ENCODE assay signal across 8 mouse cellular contexts in genomic region chr11:101626649-101626994, GRCm38 (mm10). TPM values are rescaled to one million over a fixed set of nuclear protein-coding genes. Genes with fewer than 3 reads are reported as not detected.
DNase-seq lines count a peak whose midpoint lies in the region; ATAC-seq and TF ChIP-seq lines count a peak whose summit lies in the region.

No protein-coding gene starts in this region.

- intact Hi-C loops in left cerebral cortex, adult 2 months (cut with DNase I): no loop called here
- intact Hi-C loops in left cerebral cortex, postnatal 10 days (cut with DNase I): no loop called here

- peaks cover 5% of the 10 kb centered on the region; the same call in 1 of the 2 replicates for H3K4me1 ChIP-seq in embryonic facial prominence, embryonic 14.5 days (ENCODE audit: control insufficient read depth, insufficient read depth, low read length)
- no peaks in the 10 kb centered on the region for H3K4me1 ChIP-seq in intestine, postnatal 0 days (replicated peaks; ENCODE audit: control insufficient read depth, insufficient read depth, low read length)
- H3K4me1 ChIP-seq in neural tube, embryonic 12.5 days: no peaks in the 10 kb centered on the region; the same call in 1 of the 2 replicates

- peak overlapping the region; percentile 83 for H3K27ac ChIP-seq in left cerebral cortex, adult 2 months
- H3K27ac ChIP-seq in embryonic facial prominence, embryonic 14.5 days (replicated peaks; ENCODE audit: low read depth, low read length): peak overlapping the region; percentile 97
- peak overlapping the region; percentile 91 for H3K27ac ChIP-seq in intestine, postnatal 0 days (ENCODE audit: low read depth, low read length)
- H3K27ac ChIP-seq in neural tube, embryonic 12.5 days: no peak overlapping the region

- H3K9me3 ChIP-seq in embryonic facial prominence, embryonic 14.5 days (ENCODE audit: control insufficient read depth, low read length): no peaks in the 10 kb centered on the region
- no peaks in the 10 kb centered on the region for H3K9me3 ChIP-seq in intestine, postnatal 0 days (ENCODE audit: control insufficient read depth)
- no peaks in the 10 kb centered on the region for H3K9me3 ChIP-seq in neural tube, embryonic 12.5 days

- peak; percentile 8; the same call in 1 of the 2 replicates for ATAC-seq in embryonic facial prominence, embryonic 14.5 days (ENCODE audit: low read depth)
- ATAC-seq in intestine, postnatal 0 days: peak; percentile 19
- peak; percentile 49 for ATAC-seq in neural tube, embryonic 12.5 days (ENCODE audit: low FRiP score, low read depth)

- H3K27me3 ChIP-seq in embryonic facial prominence, embryonic 14.5 days (replicated peaks; ENCODE audit: control insufficient read depth, insufficient read depth, low read length): no peaks in the 10 kb centered on the region
- no peaks in the 10 kb centered on the region for H3K27me3 ChIP-seq in intestine, postnatal 0 days (replicated peaks; ENCODE audit: control insufficient read depth, insufficient read depth, low read length)
- H3K27me3 ChIP-seq in neural tube, embryonic 12.5 days (replicated peaks): no peaks in the 10 kb centered on the region

- WGBS in embryonic facial prominence, embryonic 14.5 days: 3% methylated on average over 8 of the region's 8 CpGs
- 4% methylated on average over 8 of the region's 8 CpGs for WGBS in intestine, postnatal 0 days
- WGBS in neural tube, embryonic 12.5 days: 8% methylated on average over 8 of the region's 8 CpGs

- H3K36me3 ChIP-seq in embryonic facial prominence, embryonic 14.5 days (ENCODE audit: control insufficient read depth, insufficient read depth, low read length): no peaks in the 10 kb centered on the region
- no peaks in the 10 kb centered on the region; the same call in 1 of the 2 replicates for H3K36me3 ChIP-seq in intestine, postnatal 0 days (ENCODE audit: control insufficient read depth, insufficient read depth)
- H3K36me3 ChIP-seq in neural tube, embryonic 12.5 days: no peaks in the 10 kb centered on the region

- peak overlapping the region; percentile 81 for H3K4me2 ChIP-seq in embryonic facial prominence, embryonic 14.5 days (ENCODE audit: low read depth, low read length)
- peak overlapping the region; percentile 92 for H3K4me2 ChIP-seq in intestine, postnatal 0 days (replicated peaks; ENCODE audit: low read depth)
- peak overlapping the region; percentile 73 for H3K4me2 ChIP-seq in neural tube, embryonic 12.5 days (replicated peaks)

- H3K4me3 ChIP-seq in left cerebral cortex, adult 2 months: peak overlapping the region; percentile 54
- peak overlapping the region; percentile 47 for H3K4me3 ChIP-seq in embryonic facial prominence, embryonic 14.5 days (ENCODE audit: low read depth, low read length)
- peak overlapping the region; percentile 39 for H3K4me3 ChIP-seq in intestine, postnatal 0 days (ENCODE audit: low read depth, low read length)
- H3K4me3 ChIP-seq in neural tube, embryonic 12.5 days: peak overlapping the region; percentile 27

- TF ChIP-seq CTCF in left cerebral cortex, adult 2 months (IDR thresholded peaks at IDR 0.05): no peak
- no peak for TF ChIP-seq CTCF in intestine, postnatal 0 days (IDR thresholded peaks at IDR 0.05; ENCODE audit: low read depth)

- peak overlapping the region; percentile 55 for H3K9ac ChIP-seq in embryonic facial prominence, embryonic 14.5 days (ENCODE audit: low read depth, low read length)
- peak overlapping the region; percentile 49; the same call in 1 of the 2 replicates for H3K9ac ChIP-seq in intestine, postnatal 0 days (ENCODE audit: low read depth, low read length)
- H3K9ac ChIP-seq in neural tube, embryonic 12.5 days: peak overlapping the region; percentile 44

- no peak for DNase-seq in left cerebral cortex, adult 2 months (ENCODE audit: extremely low spot score in 1 of 2, low spot score in 2 of 2)
- DNase-seq in left cerebral cortex, postnatal 10 days (ENCODE audit: extremely low spot score in 1 of 2, low spot score in 2 of 2): no peak
- no peak for DNase-seq in embryonic facial prominence, embryonic 14.5 days (ENCODE audit: low spot score)
- DNase-seq in embryo, embryonic 10 days (ENCODE audit: low spot score): no peak
- DNase-seq in urinary bladder, postnatal 25 days (ENCODE audit: low spot score): no peak
- DNase-seq in kidney, postnatal 36 days: no peak

RNA-seq across cellular contexts. Expression of gene Rdm1, which starts 0.4 kb away (rescaled TPM):
- total RNA-seq in left cerebral cortex, adult 2 months (2021): 1 to 10 TPM; 7.8 to 9.5 TPM
- 1 to 10 TPM; 4.0 to 4.7 TPM for total RNA-seq in left cerebral cortex, postnatal 10 days (2021)
- 34.9 and 39.4 TPM in 2 replicates for polyA plus RNA-seq in embryonic facial prominence, embryonic 14.5 days (2014; fragmentation: Nextera tagmentation; extraction: Ambion mirVana)
- polyA plus RNA-seq in intestine, postnatal 0 days (2015; fragmentation: Nextera tagmentation; extraction: Ambion mirVana): 13.3 and 15.3 TPM in 2 replicates
- polyA plus RNA-seq in neural tube, embryonic 12.5 days (2016; fragmentation: Nextera tagmentation; extraction: Ambion mirVana): 28.3 and 35.0 TPM in 2 replicates

RNA-seq across cellular contexts. Expression of gene Gm11634, which starts 27.6 kb away (rescaled TPM):
- not detected for total RNA-seq in left cerebral cortex, adult 2 months (2021)
- total RNA-seq in left cerebral cortex, postnatal 10 days (2021): not detected
- polyA plus RNA-seq in embryonic facial prominence, embryonic 14.5 days (2014; fragmentation: Nextera tagmentation; extraction: Ambion mirVana): not detected in 2 replicates
- polyA plus RNA-seq in intestine, postnatal 0 days (2015; fragmentation: Nextera tagmentation; extraction: Ambion mirVana): 0.27 and 0.37 TPM in 2 replicates
- polyA plus RNA-seq in neural tube, embryonic 12.5 days (2016; fragmentation: Nextera tagmentation; extraction: Ambion mirVana): not detected in 2 replicates

RNA-seq across cellular contexts. Expression of gene Arl4d, which starts 38.7 kb away (rescaled TPM):
- 10 to 100 TPM; 33.5 to 50.4 TPM for total RNA-seq in left cerebral cortex, adult 2 months (2021)
- total RNA-seq in left cerebral cortex, postnatal 10 days (2021): 10 to 100 TPM; 25.3 to 26.0 TPM
- 4.2 and 4.7 TPM in 2 replicates for polyA plus RNA-seq in embryonic facial prominence, embryonic 14.5 days (2014; fragmentation: Nextera tagmentation; extraction: Ambion mirVana)
- 6.3 and 7.8 TPM in 2 replicates for polyA plus RNA-seq in intestine, postnatal 0 days (2015; fragmentation: Nextera tagmentation; extraction: Ambion mirVana)
- polyA plus RNA-seq in neural tube, embryonic 12.5 days (2016; fragmentation: Nextera tagmentation; extraction: Ambion mirVana): 23.1 and 24.7 TPM in 2 replicates

RNA-seq across cellular contexts. Expression of gene Tmem106a, which starts 44.6 kb away (rescaled TPM):
- total RNA-seq in left cerebral cortex, adult 2 months (2021): 1 to 10 TPM; 1.3 to 1.9 TPM
- 1 to 10 TPM; 1.1 to 1.7 TPM for total RNA-seq in left cerebral cortex, postnatal 10 days (2021)
- 5.9 and 6.5 TPM in 2 replicates for polyA plus RNA-seq in embryonic facial prominence, embryonic 14.5 days (2014; fragmentation: Nextera tagmentation; extraction: Ambion mirVana)
- polyA plus RNA-seq in intestine, postnatal 0 days (2015; fragmentation: Nextera tagmentation; extraction: Ambion mirVana): 122 and 130 TPM in 2 replicates
- 2.8 TPM in 2 replicates for polyA plus RNA-seq in neural tube, embryonic 12.5 days (2016; fragmentation: Nextera tagmentation; extraction: Ambion mirVana)
